Mouse (Mus musculus) left cerebral cortex, adult 8-10 months (tissue): ENCODE measurements around the gene Cdkn1a. TPM values are rescaled to one million over a fixed set of nuclear protein-coding genes. Genes with fewer than 3 reads are reported as not detected.
A peak's percentile ranks its signal among the peaks of the same experiment; 100 is the strongest.
"Not testable (repeated sequence)": the region's sequence is repeated elsewhere in the genome, so short reads cannot be mapped to it uniquely, and the experiment has no call there.

Experiments used
- DNase-seq, 2 experiments: peaks; one replicate each; pipeline ENCODE4 v3.0.0; 2022; ENCODE audit warnings: low spot score in 2 of 2
- total RNA-seq, 4 experiments: library from RNA; stranded (reverse); gene quantifications; 2 replicates each; pipeline ENCODE4 v1.2.4; 2022

The Cdkn1a gene
- 10 to 100 TPM; 18.9 to 27.0 (median 19.5) TPM for total RNA-seq

GRCm38 (mm10) chr17:29090776-29091175 lies at the start of gene Cdkn1a:
Cdkn1a (plus strand) TSS chr17:29090976.
- no peak for DNase-seq

GRCm38 (mm10) chr17:29041632-29042031 lies 49.1 kb upstream of the Cdkn1a start:
- DNase-seq = not testable (repeated sequence)

- no peak for DNase-seq
Observed at GRCm38 (mm10) chr17:29042569-29042968, 48.2 kb upstream of the Cdkn1a start.

DNA sequence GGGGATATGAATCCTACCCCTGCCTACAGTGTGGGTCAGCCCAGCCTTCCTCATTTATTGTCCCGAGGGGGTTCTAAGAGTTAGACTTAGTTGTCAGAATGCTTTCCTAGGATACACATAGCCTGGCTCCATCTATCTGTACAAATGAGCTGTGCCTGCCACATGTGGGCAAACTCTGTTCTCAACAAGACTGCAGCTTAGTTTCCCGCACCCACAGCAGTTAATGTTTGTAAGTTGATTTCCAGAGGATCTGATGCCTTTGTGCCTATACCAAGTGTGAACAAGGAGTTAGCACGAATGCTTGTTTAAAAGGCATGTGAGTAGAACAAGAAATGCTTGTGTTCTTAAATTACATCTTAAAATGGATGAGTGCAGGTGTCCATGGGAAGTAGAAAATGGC lies 47.2 kb upstream of the Cdkn1a start:
- DNase-seq = no peak

GRCm38 (mm10) chr17:29044146-29044924 lies 46.4 kb upstream of the Cdkn1a start:
- no peak for DNase-seq

GRCm38 (mm10) chr17:29044925-29045319 lies 45.9 kb upstream of the Cdkn1a start:
- DNase-seq = no peak

GRCm38 (mm10) chr17:29045741-29046530 lies 44.8 kb upstream of the Cdkn1a start:
- no peak for DNase-seq

GRCm38 (mm10) chr17:29046863-29047262 lies 43.9 kb upstream of the Cdkn1a start:
- no peak for DNase-seq

DNA sequence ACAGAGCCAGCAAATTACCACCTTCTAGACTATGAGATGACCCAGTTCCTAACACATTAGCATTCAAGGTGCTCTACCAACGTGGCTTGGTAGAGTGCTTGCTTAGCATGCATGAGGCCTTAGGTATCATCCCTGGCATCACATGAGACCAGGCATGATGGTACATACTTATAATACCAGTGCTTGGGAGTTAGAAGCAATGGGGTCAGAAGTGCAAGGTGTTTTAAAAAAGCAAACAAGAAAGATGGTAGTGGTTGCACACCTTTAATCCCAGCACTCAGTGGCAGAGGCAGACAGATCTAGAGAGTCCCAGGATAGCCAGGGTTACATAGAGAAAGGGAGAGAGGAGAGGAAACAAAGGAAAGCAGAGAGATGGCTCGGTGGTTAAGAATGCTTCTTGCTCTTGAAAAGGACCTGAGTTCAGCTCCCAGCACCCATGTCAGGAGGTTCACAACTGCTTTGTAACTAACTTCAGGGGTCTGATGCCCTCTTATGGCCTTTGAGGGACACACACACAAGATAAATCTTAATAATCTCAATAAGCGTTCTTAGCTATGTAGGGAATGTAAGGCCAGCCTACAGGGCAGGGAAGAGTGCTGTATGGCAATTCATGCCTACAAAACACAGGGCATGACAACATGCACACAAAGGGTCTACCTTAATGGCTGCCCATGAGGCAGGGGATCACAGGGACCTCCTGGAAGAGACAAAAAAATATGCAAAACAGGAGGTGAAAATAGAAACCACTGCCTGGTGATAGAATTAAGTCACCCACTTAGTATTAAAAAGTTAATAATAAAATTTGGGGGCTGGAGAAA lies 42.9 kb upstream of the Cdkn1a start:
- no peak for DNase-seq

- peak; percentile 74 to 87 for DNase-seq
Observed at GRCm38 (mm10) chr17:29048748-29049507, 41.8 kb upstream of the Cdkn1a start.

- DNase-seq = no peak
Observed at GRCm38 (mm10) chr17:29049508-29049889, 41.3 kb upstream of the Cdkn1a start.

- no peak for DNase-seq
Observed at GRCm38 (mm10) chr17:29049923-29050322, 40.9 kb upstream of the Cdkn1a start.

DNA sequence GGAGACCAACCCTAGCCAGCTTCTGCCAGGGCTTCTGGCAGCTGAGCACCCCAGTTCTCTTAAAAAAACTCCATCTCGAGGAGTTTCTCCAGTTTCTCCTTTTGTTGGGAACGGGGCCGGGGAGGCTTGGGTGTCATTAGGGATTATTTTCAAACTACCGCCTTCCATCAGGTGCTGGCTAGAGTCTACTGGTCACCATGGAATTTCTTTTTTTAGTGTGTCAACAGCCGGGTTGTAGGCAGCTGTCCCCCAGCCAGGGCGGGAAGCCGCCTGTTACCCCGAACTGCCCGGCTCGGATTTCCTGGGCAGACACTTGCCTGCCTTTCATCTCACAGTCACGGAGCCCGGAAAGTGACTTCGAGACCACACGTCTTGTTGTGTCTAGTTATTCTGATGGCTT lies 40.0 kb upstream of the Cdkn1a start:
- DNase-seq = no peak

GRCm38 (mm10) chr17:29053067-29053466 lies 37.7 kb upstream of the Cdkn1a start:
- no peak for DNase-seq

DNA sequence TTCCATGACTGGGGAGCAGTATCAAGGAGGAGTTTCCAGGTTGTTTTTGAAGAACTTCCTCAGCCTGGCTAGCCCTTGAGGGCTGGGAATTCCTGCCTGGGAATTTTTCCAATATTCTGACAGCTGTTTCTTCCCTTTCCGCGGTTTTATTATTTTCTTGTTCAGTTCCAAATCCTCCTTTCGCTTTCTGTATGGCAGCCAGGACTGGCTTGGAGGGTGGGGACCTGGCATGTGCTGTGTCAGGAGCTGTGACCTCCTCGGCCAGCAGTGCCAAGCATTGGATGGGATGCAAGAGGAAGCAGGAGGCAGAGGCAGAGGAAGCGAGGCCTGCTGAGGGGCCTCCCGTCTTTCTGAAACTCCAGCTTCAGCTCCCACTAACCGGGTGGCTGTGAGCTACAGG lies 36.9 kb upstream of the Cdkn1a start:
- DNase-seq = no peak

DNA sequence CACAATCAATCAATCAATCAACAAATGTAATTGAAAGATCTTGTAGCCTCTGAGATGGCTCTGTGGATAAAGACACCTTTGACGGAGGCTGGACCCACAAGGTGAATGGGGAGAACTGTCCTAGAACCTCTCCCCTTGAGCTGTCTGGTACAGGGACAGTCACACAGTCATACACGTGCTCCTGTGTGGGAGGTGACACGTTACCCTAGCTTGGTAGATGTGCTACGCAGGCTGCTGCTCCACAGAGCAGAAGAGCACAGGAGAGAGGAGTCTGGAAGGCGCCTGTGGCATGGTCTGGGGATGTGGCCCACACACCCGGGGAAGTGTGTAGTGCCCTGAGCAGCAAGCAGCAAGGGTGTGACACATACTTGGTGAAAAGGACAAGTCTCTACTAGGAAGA lies 36.3 kb upstream of the Cdkn1a start:
- DNase-seq = no peak

DNA sequence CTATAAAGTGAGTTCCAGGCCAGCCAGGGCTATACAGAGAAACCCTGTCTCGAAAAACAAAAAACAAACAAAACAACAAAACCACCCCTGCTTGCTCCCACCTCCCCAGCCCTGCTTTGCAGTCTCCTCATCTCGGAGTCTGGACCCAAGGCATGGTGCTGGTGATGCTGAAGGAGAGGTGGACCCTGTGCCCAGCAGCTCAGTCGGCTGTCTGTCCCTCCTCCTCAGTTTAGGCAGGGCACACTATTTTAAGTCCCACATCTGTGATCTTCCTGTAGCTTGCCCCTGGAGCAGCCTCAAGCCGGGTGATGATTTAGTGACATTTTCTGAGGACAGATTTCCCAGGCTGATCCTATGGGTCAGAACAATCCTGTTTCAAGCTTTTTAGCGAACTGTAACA lies 35.2 kb upstream of the Cdkn1a start:
- DNase-seq = no peak

- no peak for DNase-seq
Observed at GRCm38 (mm10) chr17:29056207-29056606, 34.6 kb upstream of the Cdkn1a start.

- DNase-seq = no peak
Observed at GRCm38 (mm10) chr17:29056699-29057151, 34.1 kb upstream of the Cdkn1a start.

GRCm38 (mm10) chr17:29057361-29057890 lies 33.4 kb upstream of the Cdkn1a start:
- DNase-seq = no peak

DNA sequence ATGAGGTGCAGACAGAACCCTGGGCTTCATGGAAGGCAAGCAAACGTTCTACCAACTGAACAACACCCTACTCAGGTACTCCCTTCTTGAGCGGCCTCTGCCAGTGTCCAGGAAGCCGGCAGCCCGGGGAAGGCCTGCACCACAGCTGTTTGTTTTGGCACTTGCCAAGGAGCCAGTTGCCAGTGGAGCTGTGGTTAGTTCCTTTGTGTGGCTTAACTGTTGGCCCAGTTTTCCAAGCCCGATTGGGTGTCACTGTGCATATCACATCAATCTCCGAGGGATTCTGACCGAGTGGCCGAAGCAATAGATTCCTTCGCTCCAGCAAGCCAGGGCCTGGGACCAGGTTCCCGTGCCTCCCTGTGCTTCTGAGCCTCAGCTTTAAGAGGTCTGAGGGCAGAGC lies 32.8 kb upstream of the Cdkn1a start:
- DNase-seq = no peak
